Mouse (Mus musculus): ENCODE data around the gene Cntn4.

DNA sequence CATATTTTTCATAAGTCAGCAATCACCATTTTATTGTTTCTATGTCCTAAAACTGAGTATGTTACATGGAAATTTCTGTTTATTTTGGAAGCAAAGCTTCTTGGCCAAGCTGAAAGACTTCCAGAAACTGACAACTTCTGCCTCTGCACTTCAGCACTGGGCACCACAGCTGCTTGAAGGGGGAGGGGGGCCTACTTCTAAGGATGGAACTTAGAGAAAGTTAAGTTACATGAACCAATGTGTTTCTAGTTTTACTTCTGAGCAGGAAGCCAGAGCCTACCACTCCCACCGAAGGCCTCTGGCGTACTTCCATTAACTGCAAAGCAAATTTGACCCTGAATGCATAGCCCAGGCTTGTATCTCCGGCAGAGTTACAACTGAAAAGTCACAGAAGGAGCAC is 749.2 kb downstream of the Cntn4 start:
- no peak for TF ChIP-seq POLR2A (IDR thresholded peaks at IDR 0.05; ENCODE audit: borderline replicate concordance, control insufficient read depth, low read depth, low read length)
- no peak for TF ChIP-seq CTCF (IDR thresholded peaks at IDR 0.05; ENCODE audit: control insufficient read depth, insufficient read depth, low read length)

Measured in bone marrow, adult 2 months (tissue).